Mouse (Mus musculus) spleen, adult 2 months (tissue): ENCODE results near the gene Tfrc.

Experiments used
- CTCF ChIP-seq: fragments of 200-500 bp; IDR thresholded peaks from 2 replicates; pipeline ENCODE4 v1.5.1; 2011; ENCODE audit warnings: mild to moderate bottlenecking, inconsistent platforms; ENCODE audit not compliant: insufficient read depth, insufficient read length, insufficient replicate concordance; ENCODE audit errors: extremely low read depth
- POLR2A ChIP-seq: fragments of 200-500 bp; IDR thresholded peaks from 2 replicates; pipeline ENCODE4 v1.6.1; 2011; ENCODE audit warnings: low read depth, low read length, inconsistent platforms

DNA sequence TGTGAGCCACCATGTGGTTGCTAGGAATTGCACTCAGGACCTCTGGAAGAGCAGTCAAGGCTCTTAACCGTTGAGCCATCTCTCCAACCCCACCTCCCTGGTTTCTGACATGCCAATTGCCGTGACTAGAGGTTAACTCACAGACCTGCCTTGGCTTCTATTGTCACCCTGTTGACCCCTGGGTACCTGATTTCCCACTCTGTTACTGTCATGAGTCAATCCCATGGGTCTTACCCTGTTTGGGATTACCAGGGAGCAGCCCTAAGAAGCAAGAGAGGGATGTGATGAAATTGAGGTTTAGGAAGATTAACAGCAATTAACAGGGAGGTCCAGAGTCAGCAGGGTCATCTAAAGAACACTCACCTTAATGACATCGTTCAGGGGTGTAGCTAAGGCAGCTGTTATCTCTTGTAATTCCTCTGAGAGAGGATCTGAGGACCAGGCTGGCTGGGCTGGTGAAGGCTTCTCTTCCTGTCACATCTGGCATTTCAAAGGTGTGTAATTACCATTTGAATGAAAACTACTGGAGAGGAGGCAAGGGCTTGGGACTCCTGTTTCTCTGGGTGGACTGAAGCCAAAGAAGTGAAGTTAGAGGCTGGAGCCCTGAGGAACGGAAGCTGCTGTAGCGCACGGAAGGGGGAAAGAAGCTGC is 28.3 kb downstream of the Tfrc start:
- TF ChIP-seq CTCF: no peak
- no peak for TF ChIP-seq POLR2A
